Mouse (Mus musculus) midbrain, postnatal 0 days (tissue): ENCODE measurements around the gene Ajap1. TPM values are rescaled to one million over a fixed set of nuclear protein-coding genes. Genes with fewer than 3 reads are reported as not detected.

Source experiments
- ATAC-seq: fragments of 200-750 bp; cut with Nextera tagmentation; 2 replicates; pipeline ENCODE4 v1.8.0; 2017; ENCODE audit warnings: moderate number of reproducible peaks, mild to moderate bottlenecking, moderate TSS enrichment, moderate library complexity; ENCODE audit not compliant: low FRiP score
- DNase-seq: peaks from one replicate; pipeline ENCODE4 v3.0.0-alpha.2; 2015; ENCODE audit warnings: low spot score
- H3K27ac ChIP-seq: fragments of 300-500 bp; sonication (generic); 2 replicates; pipeline ENCODE4 v1.5.1; 2014; ENCODE audit warnings: low read depth, mild to moderate bottlenecking, low read length, mixed read lengths
- H3K27me3 ChIP-seq: fragments of 300-500 bp; sonication (generic); 2 replicates; pipeline ENCODE4 v1.6.1; 2014; ENCODE audit warnings: low read length, control low read depth, mixed read lengths; ENCODE audit not compliant: insufficient read depth
- H3K36me3 ChIP-seq: fragments of 300-500 bp; sonication (generic); 2 replicates; pipeline ENCODE4 v1.6.1; 2014; ENCODE audit warnings: low read length, control low read depth, mixed read lengths; ENCODE audit not compliant: insufficient read depth
- H3K4me1 ChIP-seq: fragments of 300-500 bp; sonication (generic); 2 replicates; pipeline ENCODE4 v1.6.1; 2014; ENCODE audit warnings: mild to moderate bottlenecking, control low read depth, antibody characterized with exemption, low read length, mixed read lengths; ENCODE audit not compliant: insufficient read depth
- H3K4me2 ChIP-seq: fragments of 300-500 bp; sonication (generic); 2 replicates; pipeline ENCODE4 v1.6.1; 2014; ENCODE audit warnings: low read depth, mild to moderate bottlenecking, low read length, mixed read lengths; ENCODE audit not compliant: poor library complexity, severe bottlenecking
- H3K4me3 ChIP-seq: fragments of 300-500 bp; sonication (generic); 2 replicates; pipeline ENCODE4 v1.5.1; 2014; ENCODE audit warnings: low read depth, mild to moderate bottlenecking, low read length, moderate library complexity
- H3K9ac ChIP-seq: fragments of 300-500 bp; sonication (generic); replicated peaks from 2 replicates; pipeline ENCODE4 v1.6.1; 2014; ENCODE audit warnings: mild to moderate bottlenecking, low read length, moderate library complexity, mixed read lengths; ENCODE audit not compliant: poor library complexity, severe bottlenecking
- H3K9me3 ChIP-seq: fragments of 300-500 bp; sonication (generic); 2 replicates; pipeline ENCODE4 v1.6.1; 2016; ENCODE audit warnings: low read length, control low read depth
- CTCF ChIP-seq: IDR thresholded peaks from 2 replicates; pipeline ENCODE4 v1.5.1; 2016; ENCODE audit warnings: antibody characterized with exemption, mild to moderate bottlenecking
- WGBS: fragments of 180-500 bp; shearing (Covaris S2); extraction: QIAGEN DNeasy Blood & Tissue Kit; methylation state at CpG from one replicate; pipeline ENCODE4 v1.1.7; 2014; 5-methylcytosine and 5-hydroxymethylcytosine counted together
- polyA plus RNA-seq: library from polyadenylated mRNA; unstranded; fragments of >200 nt; fragmentation: Nextera tagmentation; extraction: Ambion mirVana; gene quantifications from 2 replicates; pipeline ENCODE4 v1.2.1, GENCODE M21; 2015
- total RNA-seq: library from RNA; depleted of rRNA; stranded (reverse); fragments of >200 nt; gene quantifications from 2 replicates; pipeline ENCODE4 v1.2.3, GENCODE M21; 2014

Ajap1 gene
- total and polyA plus RNA-seq, 2 experiments from 2014 or later, result 33.7 to 80.8 TPM

DNA sequence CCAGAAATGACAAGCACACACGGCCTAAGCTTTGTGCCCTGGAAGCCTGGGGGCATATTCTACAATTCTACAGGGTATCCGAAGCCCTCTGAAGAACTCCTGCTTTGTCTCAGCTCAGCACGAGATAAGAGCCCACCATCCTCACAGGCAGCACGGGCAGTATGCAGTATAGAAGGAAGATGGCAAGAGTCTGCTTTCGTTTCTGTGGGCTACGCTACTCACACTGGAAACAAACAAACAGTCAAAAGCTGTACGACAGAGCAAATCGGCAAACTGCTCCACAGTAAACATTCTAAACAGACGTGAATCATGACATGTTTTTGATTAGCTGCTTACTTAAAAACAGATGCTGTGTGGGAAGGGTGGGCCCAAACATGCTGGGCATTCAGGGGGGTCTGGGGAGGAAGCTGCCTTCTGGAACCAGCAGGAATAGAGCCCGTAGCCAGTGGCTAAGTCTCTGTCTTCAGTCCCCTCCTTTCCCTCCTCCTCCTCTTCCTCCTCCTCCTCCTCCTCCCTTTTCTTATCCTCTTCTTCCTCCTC is 113.9 kb downstream of the Ajap1 start:
- Histone ChIP-seq H3K4me3 (no peak overlapping the region), H3K4me2 (no peak overlapping the region), H3K9me3 (no peaks in the 10 kb centered on the region), H3K27me3 (no peaks in the 10 kb centered on the region), H3K9ac (no peak overlapping the region), H3K27ac (peak overlapping the region; percentile 47; the same call in 1 of the 2 replicates), H3K4me1 (no peaks in the 10 kb centered on the region), H3K36me3 (no peaks in the 10 kb centered on the region)
- WGBS, result 50% methylated on average over 10 of the region's 10 CpGs
- TF ChIP-seq CTCF, result no peak
- ATAC-seq (no peak), DNase-seq (no peak)

DNA sequence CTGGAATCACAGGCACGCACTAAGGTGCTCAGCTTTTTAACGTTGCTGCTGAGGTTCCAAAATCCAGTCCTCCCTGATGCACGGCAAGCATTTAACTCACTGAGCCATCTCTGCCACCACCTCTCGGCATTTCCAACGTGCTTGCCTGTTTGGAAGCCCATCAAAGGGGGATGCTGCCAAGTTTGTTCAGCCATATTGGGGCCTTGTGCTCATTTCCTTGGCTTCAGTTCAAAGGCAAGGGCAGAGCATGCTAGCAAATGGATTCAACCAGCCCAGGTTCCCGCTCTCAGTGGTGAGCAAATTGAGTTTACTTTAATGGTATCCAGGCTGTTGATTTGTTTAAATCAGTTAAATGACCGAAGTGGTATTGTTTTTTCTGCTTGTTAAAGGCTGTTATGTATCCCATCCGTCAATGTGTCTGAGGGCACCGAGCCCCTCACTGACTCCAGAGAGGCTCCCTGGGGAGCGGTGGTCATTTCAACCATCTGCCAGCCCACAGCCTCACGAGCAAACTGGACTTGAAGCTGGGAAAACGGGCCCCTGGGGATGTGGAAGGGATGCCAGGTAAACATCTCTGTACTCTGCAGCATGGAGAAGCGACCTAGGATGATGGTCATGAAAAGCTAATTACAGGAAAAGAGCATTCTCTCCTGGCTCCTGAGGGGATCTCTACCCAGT is 121.6 kb downstream of the Ajap1 start:
- 54% methylated on average over 13 of the region's 13 CpGs for WGBS
- no peaks in the 10 kb centered on the region for H3K27me3 ChIP-seq
- no peak overlapping the region for H3K27ac ChIP-seq
- no peak for TF ChIP-seq CTCF
- H3K4me2 ChIP-seq, result no peak overlapping the region
- no peak overlapping the region for H3K9ac ChIP-seq
- H3K4me1 ChIP-seq, result no peaks in the 10 kb centered on the region
- DNase-seq (peak; percentile 85), ATAC-seq (no peak)
- H3K36me3 ChIP-seq, result no peaks in the 10 kb centered on the region
- H3K9me3 ChIP-seq, result no peaks in the 10 kb centered on the region
- H3K4me3 ChIP-seq, result no peak overlapping the region

DNA sequence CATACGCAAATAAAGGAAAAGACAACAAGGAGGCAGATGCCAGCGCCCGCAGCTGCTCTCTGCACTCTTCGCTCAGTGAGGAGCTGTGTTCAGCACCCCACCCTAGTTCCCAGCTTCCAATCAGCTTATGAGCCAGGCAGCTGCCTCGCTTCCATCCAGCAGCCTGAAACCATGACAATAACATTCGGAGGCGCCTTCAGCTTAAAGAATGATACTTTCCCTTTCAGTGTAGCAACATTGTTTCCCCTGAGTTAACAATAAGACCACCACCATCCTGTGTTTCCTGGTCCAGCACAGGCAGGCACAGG is 124.4 kb downstream of the Ajap1 start:
- ATAC-seq (no peak), DNase-seq (peak; percentile 76)
- H3K27ac ChIP-seq, result peak overlapping the region; percentile 62

DNA sequence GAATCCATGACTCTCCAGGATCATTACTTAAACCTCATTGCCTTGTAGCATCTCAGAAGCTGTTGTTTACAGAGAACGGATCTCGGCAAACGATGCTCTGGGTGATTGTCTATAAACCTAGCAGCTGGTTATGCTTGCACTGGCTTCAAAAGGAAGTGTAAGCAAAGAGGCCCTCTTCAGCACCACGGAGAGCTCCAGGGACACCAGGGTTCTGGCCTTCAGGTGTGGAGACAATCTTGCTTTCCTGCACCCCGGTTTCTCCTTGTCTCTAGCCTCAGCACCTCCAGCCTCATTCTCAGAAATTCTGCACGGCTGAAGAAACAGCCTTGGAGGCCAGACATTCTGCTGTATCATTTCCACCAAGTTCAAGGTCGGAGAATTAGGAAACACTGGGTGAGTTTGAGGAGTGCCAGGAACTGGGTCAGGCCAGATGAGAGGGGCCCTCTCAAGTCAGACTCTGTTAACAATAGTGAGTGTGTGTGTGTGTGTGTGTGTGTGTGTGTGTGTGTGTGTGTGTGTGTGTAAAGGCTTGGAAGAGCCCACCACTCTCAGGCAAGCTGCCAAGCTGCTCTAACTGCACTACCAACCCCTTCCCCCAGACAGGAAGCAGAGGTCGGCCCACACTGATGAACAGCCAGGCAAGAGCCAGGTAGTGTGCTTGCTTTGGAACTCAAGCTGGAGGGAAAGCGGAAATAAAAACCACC is 124.9 kb downstream of the Ajap1 start:
- no peak for TF ChIP-seq CTCF
- no peak overlapping the region for H3K4me2 ChIP-seq
- DNase-seq (peak; percentile 58), ATAC-seq (no peak)
- H3K36me3 ChIP-seq, result no peaks in the 10 kb centered on the region
- H3K4me1 ChIP-seq, result no peaks in the 10 kb centered on the region
- no peak overlapping the region for H3K9ac ChIP-seq
- H3K27me3 ChIP-seq, result no peaks in the 10 kb centered on the region
- H3K27ac ChIP-seq, result peak overlapping the region; percentile 62
- 52% methylated on average over 9 of the region's 9 CpGs for WGBS
- no peaks in the 10 kb centered on the region for H3K9me3 ChIP-seq
- no peak overlapping the region for H3K4me3 ChIP-seq

More for the DNA sequence above, 124.4 kb downstream of the Ajap1 start:
- no peaks in the 10 kb centered on the region for H3K36me3 ChIP-seq
- no peaks in the 10 kb centered on the region for H3K9me3 ChIP-seq
- no peak overlapping the region for H3K4me2 ChIP-seq
- no peaks in the 10 kb centered on the region for H3K27me3 ChIP-seq
- H3K4me3 ChIP-seq, result no peak overlapping the region
- no peak overlapping the region for H3K9ac ChIP-seq
- 27% methylated on average over 7 of the region's 7 CpGs for WGBS
- no peaks in the 10 kb centered on the region for H3K4me1 ChIP-seq
- no peak for TF ChIP-seq CTCF

GRCm38 (mm10) chr4:153356236-153356635 is 126.4 kb downstream of the Ajap1 start:
- 84% methylated on average over 4 of the region's 4 CpGs for WGBS
- ATAC-seq, result no peak

GRCm38 (mm10) chr4:153344999-153345398 is 137.6 kb downstream of the Ajap1 start:
- DNase-seq (no peak), ATAC-seq (no peak)
- Histone ChIP-seq H3K9ac (no peak overlapping the region), H3K9me3 (no peaks in the 10 kb centered on the region), H3K27ac (no peak overlapping the region), H3K4me2 (no peak overlapping the region), H3K36me3 (no peaks in the 10 kb centered on the region), H3K4me1 (peaks cover 5% of the 10 kb centered on the region; the same call in 1 of the 2 replicates), H3K27me3 (no peaks in the 10 kb centered on the region), H3K4me3 (no peak overlapping the region)
- TF ChIP-seq CTCF, result peak; percentile 44; the same call in 1 of the 2 replicates
- 93% methylated on average over 3 of the region's 3 CpGs for WGBS

More at GRCm38 (mm10) chr4:153356236-153356635, 126.4 kb downstream of the Ajap1 start:
- Histone ChIP-seq H3K9me3 (no peaks in the 10 kb centered on the region), H3K9ac (no peak overlapping the region), H3K36me3 (no peaks in the 10 kb centered on the region), H3K4me3 (no peak overlapping the region), H3K4me1 (no peaks in the 10 kb centered on the region), H3K27me3 (no peaks in the 10 kb centered on the region), H3K4me2 (no peak overlapping the region), H3K27ac (no peak overlapping the region)
- no peak for TF ChIP-seq CTCF
- DNase-seq, result no peak
